11 mouse cellular contexts compared by ENCODE assay signal in the genomic region with DNA sequence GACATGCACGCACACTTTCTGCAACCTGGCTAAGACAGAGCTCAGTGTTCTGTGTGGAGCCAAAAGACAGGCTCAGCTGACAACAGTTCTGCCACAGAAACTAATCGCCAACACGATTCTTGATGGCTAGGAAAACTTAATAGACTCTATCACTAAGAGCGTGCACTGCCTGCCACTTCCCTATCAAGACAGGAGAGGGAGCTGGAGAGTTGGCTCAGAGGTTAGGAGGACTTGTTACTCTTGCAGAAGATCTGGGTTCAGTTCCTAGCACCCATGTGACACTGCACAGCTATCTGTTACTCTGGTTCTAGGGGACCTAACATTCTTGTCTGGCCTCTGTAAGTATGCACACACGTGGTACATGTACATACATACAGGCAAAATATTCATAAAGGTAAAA. TPM values are rescaled to one million over a fixed set of nuclear protein-coding genes. Genes with fewer than 3 reads are reported as not detected.
A peak's percentile ranks its signal among the peaks of the same experiment; 100 is the strongest.
DNase-seq lines count a peak whose midpoint lies in the region; ATAC-seq and TF ChIP-seq lines count a peak whose summit lies in the region.
"Had no signal": no experiment of that assay in that cellular context is flagged by ENCODE, and none has a peak within 500 bp of the region (broad histone marks: within the 10 kb centered on the region; RNA-seq: fewer than 3 reads in every experiment).

No protein-coding gene starts in this region.

- H3K4me3 ChIP-seq in heart, postnatal 0 days (ENCODE audit: low read depth, low read length), result no peak overlapping the region
- no peak overlapping the region for H3K4me3 ChIP-seq in heart, embryonic 12.5 days
- H3K4me3 ChIP-seq in testis, adult 2 months (ENCODE audit: control insufficient read depth, low read depth, low read length), result no peak overlapping the region
- no peak overlapping the region for H3K4me3 ChIP-seq in limb, embryonic 14.5 days (replicated peaks; ENCODE audit: low read length)
- H3K4me3 ChIP-seq: erythroblast, embryonic 14.5 days; hindbrain, embryonic 15.5 days had no signal

- no peaks in the 10 kb centered on the region for H3K4me1 ChIP-seq in heart, postnatal 0 days (ENCODE audit: control insufficient read depth, insufficient read depth)
- H3K4me1 ChIP-seq in heart, embryonic 12.5 days (replicated peaks), result no peaks in the 10 kb centered on the region
- no peaks in the 10 kb centered on the region for H3K4me1 ChIP-seq in testis, adult 2 months (ENCODE audit: control insufficient read depth, insufficient read depth, low read length)
- no peaks in the 10 kb centered on the region for H3K4me1 ChIP-seq in limb, embryonic 14.5 days (ENCODE audit: control insufficient read depth, insufficient read depth, low read length)
- H3K4me1 ChIP-seq: hindbrain, embryonic 15.5 days had no signal

- TF ChIP-seq POLR2A in testis, adult 2 months (IDR thresholded peaks at IDR 0.05; ENCODE audit: control insufficient read depth, low read depth, low read length), result no peak
- no peak for TF ChIP-seq POLR2A in limb, embryonic 14.5 days (IDR thresholded peaks at IDR 0.05; ENCODE audit: borderline replicate concordance, extremely low read depth, insufficient read depth, insufficient read length)

- peak; percentile 34 for TF ChIP-seq CTCF in heart, postnatal 0 days (IDR thresholded peaks at IDR 0.05; ENCODE audit: low read depth)
- peak; percentile 15; the same call in 1 of the 2 replicates for TF ChIP-seq CTCF in testis, adult 2 months (IDR thresholded peaks at IDR 0.05; ENCODE audit: control insufficient read depth, insufficient read depth, insufficient replicate concordance, low read depth, low read length)

- no peak for DNase-seq in heart, postnatal 0 days (ENCODE audit: low spot score)
- no peak for DNase-seq in testis, postnatal 14 days (ENCODE audit: low spot score)
- DNase-seq in limb, embryonic 14.5 days (ENCODE audit: low spot score), result peak; percentile 23
- no peak for DNase-seq in T-cell, adult 2 months (ENCODE audit: low spot score)
- DNase-seq in frontal cortex, postnatal 14 days (ENCODE audit: low spot score in 2 of 2), result no peak
- no peak for DNase-seq in heart, postnatal 14 days

- intact Hi-C loops in heart, postnatal 14 days (cut with DNase I), result no loop called here

- no peak for ATAC-seq in heart, postnatal 0 days (ENCODE audit: insufficient read depth, low read depth)
- ATAC-seq in heart, embryonic 12.5 days (ENCODE audit: insufficient number of reproducible peaks, low FRiP score), result no peak
- ATAC-seq in limb, embryonic 14.5 days (ENCODE audit: low FRiP score, low read depth), result no peak

- H3K36me3 ChIP-seq in heart, postnatal 0 days (replicated peaks; ENCODE audit: control insufficient read depth, insufficient read depth, low read length), result peaks cover 69% of the 10 kb centered on the region
- peaks cover 77% of the 10 kb centered on the region for H3K36me3 ChIP-seq in heart, embryonic 12.5 days
- no peaks in the 10 kb centered on the region; the same call in none of the 2 replicates for H3K36me3 ChIP-seq in testis, adult 2 months (ENCODE audit: control insufficient read depth, insufficient read depth, low read length)
- peaks cover 74% of the 10 kb centered on the region for H3K36me3 ChIP-seq in limb, embryonic 14.5 days (ENCODE audit: control insufficient read depth, insufficient read depth, low read length)

- TF ChIP-seq EP300 in heart, postnatal 0 days (IDR thresholded peaks at IDR 0.05; ENCODE audit: low read depth), result no peak

- no peaks in the 10 kb centered on the region for H3K9me3 ChIP-seq in heart, postnatal 0 days (replicated peaks; ENCODE audit: control insufficient read depth, low read length)
- no peaks in the 10 kb centered on the region for H3K9me3 ChIP-seq in heart, embryonic 12.5 days (replicated peaks)
- H3K9me3 ChIP-seq in limb, embryonic 14.5 days (ENCODE audit: control insufficient read depth, low read length), result no peaks in the 10 kb centered on the region
- H3K9me3 ChIP-seq: hindbrain, embryonic 15.5 days had no signal

- no peak overlapping the region for H3K4me2 ChIP-seq in heart, postnatal 0 days (ENCODE audit: low read depth, low read length)
- H3K4me2 ChIP-seq in heart, embryonic 12.5 days, result no peak overlapping the region
- no peak overlapping the region for H3K4me2 ChIP-seq in limb, embryonic 14.5 days (replicated peaks; ENCODE audit: low read depth, low read length, severe bottlenecking)
- H3K4me2 ChIP-seq: hindbrain, embryonic 15.5 days had no signal

- H3K27me3 ChIP-seq in heart, postnatal 0 days (ENCODE audit: control insufficient read depth, insufficient read depth, low read length), result no peaks in the 10 kb centered on the region
- H3K27me3 ChIP-seq in heart, embryonic 12.5 days (replicated peaks), result no peaks in the 10 kb centered on the region
- no peaks in the 10 kb centered on the region for H3K27me3 ChIP-seq in testis, adult 2 months (ENCODE audit: control insufficient read depth, insufficient read depth, low read length)
- H3K27me3 ChIP-seq in limb, embryonic 14.5 days (ENCODE audit: control insufficient read depth, insufficient read depth, low read length), result no peaks in the 10 kb centered on the region
- H3K27me3 ChIP-seq: hindbrain, embryonic 15.5 days had no signal

- 75% methylated on average over 5 of the region's 5 CpGs for WGBS in heart, postnatal 0 days
- WGBS in heart, embryonic 12.5 days, result 81% methylated on average over 5 of the region's 5 CpGs
- 78% methylated on average over 5 of the region's 5 CpGs for WGBS in limb, embryonic 14.5 days

- no peak overlapping the region for H3K27ac ChIP-seq in heart, postnatal 0 days (ENCODE audit: low read depth)
- H3K27ac ChIP-seq in heart, embryonic 12.5 days (ENCODE audit: poor library complexity, severe bottlenecking), result no peak overlapping the region
- H3K27ac ChIP-seq in testis, adult 2 months (ENCODE audit: control insufficient read depth, insufficient read depth, low read depth, low read length), result no peak overlapping the region
- H3K27ac ChIP-seq in limb, embryonic 14.5 days (replicated peaks; ENCODE audit: low read depth, low read length), result no peak overlapping the region
- H3K27ac ChIP-seq: hindbrain, embryonic 15.5 days; macrophage had no signal

- no peak overlapping the region for H3K9ac ChIP-seq in heart, postnatal 0 days (replicated peaks; ENCODE audit: low read depth, low read length)
- H3K9ac ChIP-seq in heart, embryonic 12.5 days, result no peak overlapping the region
- no peak overlapping the region for H3K9ac ChIP-seq in limb, embryonic 14.5 days (ENCODE audit: low read depth, low read length, severe bottlenecking)
- H3K9ac ChIP-seq: hindbrain, embryonic 15.5 days had no signal

RNA-seq across cellular contexts. Expression of a gene that starts 10.3 kb away (rescaled TPM):
- total RNA-seq in heart, postnatal 0 days (2014; rRNA removed; ENCODE audit: low replicate concordance), result 9.8 and 10.4 TPM in 2 replicates
- 9.8 and 11.0 TPM in 2 replicates for polyA plus RNA-seq in heart, postnatal 0 days (2015; fragmentation: Nextera tagmentation; extraction: Ambion mirVana)
- polyA plus RNA-seq in heart, embryonic 12.5 days (2016; fragmentation: Nextera tagmentation; extraction: Ambion mirVana), result 16.4 and 20.0 TPM in 2 replicates
- polyA plus RNA-seq in testis, adult 2 months (2012; rRNA removed), result 14.6 and 16.8 TPM in 2 replicates
- 31.4 and 33.2 TPM in 2 replicates for polyA plus RNA-seq in limb, embryonic 14.5 days (2012; rRNA removed)
- 20.6 and 23.7 TPM in 2 replicates for polyA plus RNA-seq in limb, embryonic 14.5 days (2014; fragmentation: Nextera tagmentation; extraction: Ambion mirVana)
- total RNA-seq in heart, postnatal 14 days (2021), result 1 to 10 TPM; 6.4 to 7.0 TPM

RNA-seq across cellular contexts. Expression of a gene that starts 31.0 kb away (rescaled TPM):
- total RNA-seq in heart, postnatal 0 days (2014; rRNA removed; ENCODE audit: low replicate concordance), result not detected in 2 replicates
- not detected in 2 replicates for polyA plus RNA-seq in heart, postnatal 0 days (2015; fragmentation: Nextera tagmentation; extraction: Ambion mirVana)
- polyA plus RNA-seq in heart, embryonic 12.5 days (2016; fragmentation: Nextera tagmentation; extraction: Ambion mirVana), result not detected in 2 replicates
- 0.27 and 0.31 TPM in 2 replicates for polyA plus RNA-seq in testis, adult 2 months (2012; rRNA removed)
- 0.04 and 0.09 TPM in 2 replicates for polyA plus RNA-seq in limb, embryonic 14.5 days (2012; rRNA removed)
- not detected in 2 replicates for polyA plus RNA-seq in limb, embryonic 14.5 days (2014; fragmentation: Nextera tagmentation; extraction: Ambion mirVana)
- not detected for total RNA-seq in heart, postnatal 14 days (2021)
- polyA plus RNA-seq: erythroblast, embryonic 14.5 days; hindbrain, embryonic 15.5 days; macrophage had no signal
